Mouse (Mus musculus) Muller cell, postnatal 12 days (primary cell): ENCODE measurements at regions not wholly inside any gene's neighbourhood (a gene's known extent, or its start where the extent isn't known, plus 50 kb on each side); places are given as distances from the start of the nearest gene placed in this dataset.
A peak's percentile ranks its signal among the peaks of the same experiment; 100 is the strongest.
"Not testable (repeated sequence)": the region's sequence is repeated elsewhere in the genome, so short reads cannot be mapped to it uniquely, and the experiment has no call there.

Experiments used
- DNase-seq: peaks from one replicate; pipeline ENCODE4 v3.0.0-alpha.2; 2015; ENCODE audit errors: inconsistent ontology term

DNA sequence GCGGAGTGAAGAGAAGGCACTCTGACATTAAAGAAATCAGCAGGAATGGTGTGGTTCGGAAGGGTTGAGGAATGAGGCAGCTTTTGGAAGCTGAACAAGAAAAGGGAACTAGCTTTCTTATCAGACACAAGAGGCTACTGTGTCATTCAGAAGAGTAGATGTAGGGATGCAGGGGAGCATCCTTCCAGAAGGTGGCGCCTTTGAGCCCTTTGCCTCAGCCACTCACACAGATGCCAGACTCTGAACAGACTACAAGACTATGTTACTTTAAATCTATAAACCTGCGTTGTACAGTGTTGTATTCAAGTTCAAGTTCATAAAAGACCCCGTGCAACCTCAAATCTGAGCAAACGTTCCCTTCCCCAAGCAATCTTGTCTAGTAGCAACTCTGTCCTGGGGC is 128.9 kb downstream of the Kap start:
- not testable (repeated sequence) for DNase-seq

- peak; percentile 11 for DNase-seq
These were observed 146.8 kb downstream of the Kap start for GRCm38 (mm10) chr6:133706712-133707111.

DNA sequence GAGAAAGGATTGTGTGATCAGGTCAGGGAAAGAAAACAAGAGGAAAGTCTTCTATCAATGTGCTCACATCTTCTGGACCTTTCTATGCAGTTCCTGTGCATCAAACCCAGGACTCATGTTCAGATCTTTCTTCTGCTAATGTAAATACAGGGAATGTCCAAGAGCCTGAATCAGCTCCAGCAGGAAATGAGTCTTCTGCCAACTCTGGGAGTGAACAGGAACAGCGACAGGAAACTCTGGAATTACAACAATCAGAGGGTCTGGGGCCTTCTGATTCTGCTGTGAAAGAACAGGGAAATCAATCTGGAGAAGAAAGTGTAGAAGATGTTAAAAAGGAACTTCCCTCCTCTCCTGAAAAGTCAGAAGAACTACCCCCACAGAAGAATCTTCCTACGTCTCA is 151.9 kb downstream of the Kap start:
- DNase-seq: no peak
